Mouse (Mus musculus): ENCODE measurements around the gene Gm10715. TPM values are rescaled to one million over a fixed set of nuclear protein-coding genes. Genes with fewer than 3 reads are reported as not detected.
"Not testable (repeated sequence)": the region's sequence is repeated elsewhere in the genome, so short reads cannot be mapped to it uniquely, and the experiment has no call there.

Gene Gm10715
- polyA plus RNA-seq, 1 experiment from 2014 or later: not detected

- WGBS (ENCODE audit: insufficient replicate concordance): 77% methylated on average over 2 of the region's 7 CpGs
Observed at GRCm38 (mm10) chr9:3012054-3012621, 24.5 kb upstream of the Gm10715 start.

DNA sequence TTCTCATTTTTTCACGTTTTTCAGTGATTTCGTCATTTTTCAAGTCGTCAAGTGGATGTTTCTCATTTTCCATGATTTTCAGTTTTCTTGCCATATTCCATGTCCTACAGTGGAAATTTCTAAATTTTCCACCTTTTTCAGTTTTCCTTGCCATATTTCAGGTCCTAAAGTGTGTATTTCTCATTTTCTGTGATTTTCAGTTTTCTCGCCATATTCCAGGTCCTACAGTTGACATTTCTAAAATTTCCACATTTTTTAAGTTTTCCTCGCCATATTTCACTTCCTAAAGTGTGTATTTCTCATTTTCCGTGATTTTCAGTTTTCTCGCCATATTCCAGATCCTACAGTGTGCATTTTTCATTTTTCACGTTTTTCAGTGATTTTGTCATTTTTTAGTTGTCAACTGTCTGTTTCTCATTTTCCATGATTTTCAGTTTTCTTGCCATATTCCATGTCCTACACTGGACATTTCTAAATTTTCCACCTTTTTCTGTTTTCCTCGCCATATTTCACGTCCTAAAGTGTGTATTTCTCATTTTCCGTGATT is 23.9 kb upstream of the Gm10715 start, which contains the start of gene Gm10721:
TSS of gene Gm10721 (plus strand) at position 408 of the 547 bp plus-strand sequence.
- not testable (repeated sequence) for H3K27me3 ChIP-seq (ENCODE audit: insufficient read depth, low read length); H3K4me1 ChIP-seq (ENCODE audit: insufficient read depth); H3K9me3 ChIP-seq (ENCODE audit: low read length); DNase-seq; H3K36me3 ChIP-seq (replicated peaks; ENCODE audit: insufficient read depth, low read length); H3K4me2 ChIP-seq (ENCODE audit: low read depth, low read length); H3K9ac ChIP-seq (replicated peaks); H3K4me3 ChIP-seq (ENCODE audit: low read depth, low read length); H3K27ac ChIP-seq (ENCODE audit: low read depth)
- no CpG with 5 or more reads among the region's 11 CpGs for WGBS (ENCODE audit: insufficient replicate concordance)
- ATAC-seq: peak; percentile 41

More at GRCm38 (mm10) chr9:3012054-3012621, 24.5 kb upstream of the Gm10715 start:
- H3K36me3 ChIP-seq (replicated peaks; ENCODE audit: insufficient read depth, low read length); DNase-seq; H3K4me1 ChIP-seq (ENCODE audit: insufficient read depth); ATAC-seq; H3K9me3 ChIP-seq (ENCODE audit: low read length); H3K4me2 ChIP-seq (ENCODE audit: low read depth, low read length); H3K27me3 ChIP-seq (ENCODE audit: insufficient read depth, low read length); H3K4me3 ChIP-seq (ENCODE audit: low read depth, low read length); H3K27ac ChIP-seq (ENCODE audit: low read depth); H3K9ac ChIP-seq (replicated peaks): not testable (repeated sequence)

DNA sequence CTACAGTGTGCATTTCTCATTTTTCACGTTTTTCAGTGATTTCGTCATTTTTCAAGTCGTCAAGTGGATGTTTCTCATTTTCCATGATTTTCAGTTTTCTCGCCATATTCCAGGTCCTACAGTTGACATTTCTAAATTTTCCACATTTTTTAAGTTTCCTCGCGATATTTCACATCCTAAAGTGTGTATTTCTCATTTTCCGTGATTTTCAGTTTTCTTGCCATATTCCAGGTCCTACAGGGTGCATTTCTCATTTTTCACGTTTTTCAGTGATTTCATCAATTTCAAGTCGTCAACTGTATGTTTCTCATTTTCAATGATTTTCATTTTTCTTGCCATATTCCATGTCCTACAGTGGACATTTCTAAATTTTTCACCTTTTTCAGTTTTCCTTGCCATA is 21.3 kb upstream of the Gm10715 start, which contains the start of gene Gm10720:
TSS of gene Gm10720 (plus strand) at position 301 of the 400 bp plus-strand sequence.
- 57% methylated on average over 4 of the region's 9 CpGs for WGBS (ENCODE audit: insufficient replicate concordance)
- not testable (repeated sequence) for H3K4me2 ChIP-seq (ENCODE audit: low read depth, low read length); H3K4me1 ChIP-seq (ENCODE audit: insufficient read depth); H3K9me3 ChIP-seq (ENCODE audit: low read length); H3K27me3 ChIP-seq (ENCODE audit: insufficient read depth, low read length); H3K9ac ChIP-seq (replicated peaks); DNase-seq; H3K36me3 ChIP-seq (replicated peaks; ENCODE audit: insufficient read depth, low read length); ATAC-seq; H3K4me3 ChIP-seq (ENCODE audit: low read depth, low read length); H3K27ac ChIP-seq (ENCODE audit: low read depth)

DNA sequence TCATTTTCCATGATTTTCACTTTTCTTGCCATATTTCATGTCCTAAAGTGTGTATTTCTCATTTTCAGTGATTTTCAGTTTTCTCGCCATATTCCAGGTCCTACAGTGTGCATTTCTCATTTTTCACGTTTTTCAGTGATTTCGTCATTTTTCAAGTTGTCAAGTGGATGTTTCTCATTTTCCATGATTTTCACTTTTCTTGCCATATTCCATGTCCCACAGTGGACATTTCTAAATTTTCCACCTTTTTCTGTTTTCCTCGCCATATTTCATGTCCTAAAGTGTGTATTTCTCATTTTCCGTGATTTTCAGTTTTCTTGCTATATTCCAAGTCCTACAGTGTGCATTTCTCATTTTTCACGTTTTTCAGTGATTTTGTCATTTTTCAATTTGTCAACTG is 20.8 kb upstream of the Gm10715 start:
- H3K9me3 ChIP-seq (ENCODE audit: low read length); H3K27ac ChIP-seq (ENCODE audit: low read depth); H3K4me3 ChIP-seq (ENCODE audit: low read depth, low read length); DNase-seq; ATAC-seq; H3K36me3 ChIP-seq (replicated peaks; ENCODE audit: insufficient read depth, low read length); H3K4me1 ChIP-seq (ENCODE audit: insufficient read depth); H3K4me2 ChIP-seq (ENCODE audit: low read depth, low read length); H3K9ac ChIP-seq (replicated peaks); H3K27me3 ChIP-seq (ENCODE audit: insufficient read depth, low read length): not testable (repeated sequence)
- 68% methylated on average over 4 of the region's 6 CpGs for WGBS (ENCODE audit: insufficient replicate concordance)

DNA sequence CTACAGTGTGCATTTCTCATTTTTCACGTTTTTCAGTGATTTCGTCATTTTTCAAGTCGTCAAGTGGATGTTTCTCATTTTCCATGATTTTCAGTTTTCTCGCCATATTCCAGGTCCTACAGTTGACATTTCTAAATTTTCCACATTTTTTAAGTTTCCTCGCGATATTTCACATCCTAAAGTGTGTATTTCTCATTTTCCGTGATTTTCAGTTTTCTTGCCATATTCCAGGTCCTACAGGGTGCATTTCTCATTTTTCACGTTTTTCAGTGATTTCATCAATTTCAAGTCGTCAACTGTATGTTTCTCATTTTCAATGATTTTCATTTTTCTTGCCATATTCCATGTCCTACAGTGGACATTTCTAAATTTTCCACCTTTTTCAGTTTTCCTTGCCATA is 19.6 kb upstream of the Gm10715 start, which contains the start of gene Gm10719:
TSS of gene Gm10719 (plus strand) at position 301 of the 400 bp plus-strand sequence.
- not testable (repeated sequence) for H3K4me1 ChIP-seq (ENCODE audit: insufficient read depth); H3K9ac ChIP-seq (replicated peaks); H3K27me3 ChIP-seq (ENCODE audit: insufficient read depth, low read length); H3K4me3 ChIP-seq (ENCODE audit: low read depth, low read length); H3K4me2 ChIP-seq (ENCODE audit: low read depth, low read length); ATAC-seq; H3K36me3 ChIP-seq (replicated peaks; ENCODE audit: insufficient read depth, low read length); DNase-seq; H3K9me3 ChIP-seq (ENCODE audit: low read length); H3K27ac ChIP-seq (ENCODE audit: low read depth)
- WGBS (ENCODE audit: insufficient replicate concordance): no CpG with 5 or more reads among the region's 9 CpGs

- not testable (repeated sequence) for H3K9me3 ChIP-seq (ENCODE audit: low read length); H3K4me3 ChIP-seq (ENCODE audit: low read depth, low read length); DNase-seq; H3K27me3 ChIP-seq (ENCODE audit: insufficient read depth, low read length); ATAC-seq; H3K9ac ChIP-seq (replicated peaks); H3K4me1 ChIP-seq (ENCODE audit: insufficient read depth); H3K4me2 ChIP-seq (ENCODE audit: low read depth, low read length); H3K27ac ChIP-seq (ENCODE audit: low read depth); H3K36me3 ChIP-seq (replicated peaks; ENCODE audit: insufficient read depth, low read length)
- 59% methylated on average over 8 of the region's 9 CpGs for WGBS (ENCODE audit: insufficient replicate concordance)
Observed at GRCm38 (mm10) chr9:3018944-3019343, 17.7 kb upstream of the Gm10715 start.

- not testable (repeated sequence) for H3K27ac ChIP-seq (ENCODE audit: low read depth); H3K9me3 ChIP-seq (ENCODE audit: low read length); DNase-seq; H3K36me3 ChIP-seq (replicated peaks; ENCODE audit: insufficient read depth, low read length); H3K4me1 ChIP-seq (ENCODE audit: insufficient read depth); H3K4me2 ChIP-seq (ENCODE audit: low read depth, low read length); H3K4me3 ChIP-seq (ENCODE audit: low read depth, low read length); H3K27me3 ChIP-seq (ENCODE audit: insufficient read depth, low read length); H3K9ac ChIP-seq (replicated peaks)
- peak; percentile 53 for ATAC-seq
- 68% methylated on average over 11 of the region's 19 CpGs for WGBS (ENCODE audit: insufficient replicate concordance)
Observed at GRCm38 (mm10) chr9:3019835-3020727, 16.6 kb upstream of the Gm10715 start.

DNA sequence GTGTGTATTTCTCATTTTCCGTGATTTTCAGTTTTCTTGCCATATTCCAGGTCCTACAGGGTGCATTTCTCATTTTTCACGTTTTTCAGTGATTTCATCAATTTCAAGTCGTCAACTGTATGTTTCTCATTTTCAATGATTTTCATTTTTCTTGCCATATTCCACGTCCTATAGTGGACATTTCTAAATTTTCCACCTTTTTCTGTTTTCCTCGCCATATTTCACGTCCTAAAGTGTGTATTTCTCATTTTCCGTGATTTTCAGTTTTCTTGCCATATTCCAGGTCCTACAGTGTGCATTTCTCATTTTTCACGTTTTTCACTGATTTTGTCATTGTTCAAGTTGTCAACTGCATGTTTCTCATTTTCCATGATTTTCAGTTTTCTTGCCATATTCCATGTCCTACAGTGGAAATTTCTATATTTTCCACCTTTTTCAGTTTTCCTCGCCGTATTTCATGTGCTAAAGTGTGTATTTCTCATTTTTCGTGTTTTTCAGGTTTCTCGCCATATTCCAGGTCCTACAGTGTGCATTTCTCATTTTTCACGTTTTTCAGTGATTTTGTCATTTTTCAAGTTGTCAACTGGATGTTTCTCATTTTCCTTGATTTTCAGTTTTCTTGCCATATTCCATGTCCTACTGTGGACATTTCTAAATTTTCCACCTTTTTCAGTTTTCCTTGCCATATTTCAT is 14.2 kb upstream of the Gm10715 start:
- not testable (repeated sequence) for H3K36me3 ChIP-seq (replicated peaks; ENCODE audit: insufficient read depth, low read length); H3K27ac ChIP-seq (ENCODE audit: low read depth); H3K4me1 ChIP-seq (ENCODE audit: insufficient read depth); H3K4me2 ChIP-seq (ENCODE audit: low read depth, low read length); ATAC-seq; H3K9me3 ChIP-seq (ENCODE audit: low read length); H3K9ac ChIP-seq (replicated peaks); H3K27me3 ChIP-seq (ENCODE audit: insufficient read depth, low read length); H3K4me3 ChIP-seq (ENCODE audit: low read depth, low read length)
- DNase-seq: peak; percentile 10
- 65% methylated on average over 9 of the region's 13 CpGs for WGBS (ENCODE audit: insufficient replicate concordance)

DNA sequence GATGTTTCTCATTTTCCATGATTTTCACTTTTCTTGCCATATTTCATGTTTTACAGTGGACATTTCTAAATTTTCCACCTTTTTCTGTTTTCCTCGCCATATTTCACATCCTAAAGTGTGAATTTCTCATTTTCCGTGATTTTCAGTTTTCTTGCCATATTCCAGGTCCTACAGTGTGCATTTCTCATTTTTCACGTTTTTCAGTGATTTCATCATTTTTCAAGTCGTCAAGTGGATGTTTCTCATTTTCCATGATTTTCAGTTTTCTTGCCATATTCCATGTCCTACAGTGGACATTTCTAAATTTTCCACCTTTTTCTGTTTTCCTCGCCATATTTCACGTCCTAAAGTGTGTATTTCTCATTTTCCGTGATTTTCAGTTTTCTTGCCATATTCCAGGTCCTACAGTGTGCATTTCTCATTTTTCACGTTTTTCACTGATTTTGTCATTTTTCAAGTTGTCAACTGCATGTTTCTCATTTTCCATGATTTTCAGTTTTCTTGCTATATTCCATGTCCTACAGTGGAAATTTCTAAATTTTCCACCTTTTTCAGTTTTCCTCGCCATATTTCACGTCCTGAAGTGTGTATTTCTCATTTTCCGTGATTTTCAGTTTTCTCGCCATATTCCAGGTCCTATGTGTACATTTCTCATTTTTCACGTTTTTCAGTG is 13.2 kb upstream of the Gm10715 start, which contains the start of gene Gm10718:
TSS of gene Gm10718 (plus strand) at position 236 of the 673 bp plus-strand sequence.
- not testable (repeated sequence) for H3K4me1 ChIP-seq (ENCODE audit: insufficient read depth); H3K27me3 ChIP-seq (ENCODE audit: insufficient read depth, low read length); ATAC-seq; H3K9ac ChIP-seq (replicated peaks); H3K4me3 ChIP-seq (ENCODE audit: low read depth, low read length); DNase-seq; H3K4me2 ChIP-seq (ENCODE audit: low read depth, low read length); H3K27ac ChIP-seq (ENCODE audit: low read depth); H3K36me3 ChIP-seq (replicated peaks; ENCODE audit: insufficient read depth, low read length); H3K9me3 ChIP-seq (ENCODE audit: low read length)
- 67% methylated on average over 9 of the region's 13 CpGs for WGBS (ENCODE audit: insufficient replicate concordance)

All from liver, postnatal 0 days (tissue).